Mouse (Mus musculus) c-Kit-positive CD71-positive TER-119-negative erythroid progenitor cells, embryonic 14.5 days (primary cell): ENCODE data around the gene Atm.

ENCODE experiments used
- DNase-seq: peaks from one replicate; pipeline ENCODE4 v3.0.0-alpha.2; 2013; ENCODE audit warnings: low read depth

Gene Atm

DNA sequence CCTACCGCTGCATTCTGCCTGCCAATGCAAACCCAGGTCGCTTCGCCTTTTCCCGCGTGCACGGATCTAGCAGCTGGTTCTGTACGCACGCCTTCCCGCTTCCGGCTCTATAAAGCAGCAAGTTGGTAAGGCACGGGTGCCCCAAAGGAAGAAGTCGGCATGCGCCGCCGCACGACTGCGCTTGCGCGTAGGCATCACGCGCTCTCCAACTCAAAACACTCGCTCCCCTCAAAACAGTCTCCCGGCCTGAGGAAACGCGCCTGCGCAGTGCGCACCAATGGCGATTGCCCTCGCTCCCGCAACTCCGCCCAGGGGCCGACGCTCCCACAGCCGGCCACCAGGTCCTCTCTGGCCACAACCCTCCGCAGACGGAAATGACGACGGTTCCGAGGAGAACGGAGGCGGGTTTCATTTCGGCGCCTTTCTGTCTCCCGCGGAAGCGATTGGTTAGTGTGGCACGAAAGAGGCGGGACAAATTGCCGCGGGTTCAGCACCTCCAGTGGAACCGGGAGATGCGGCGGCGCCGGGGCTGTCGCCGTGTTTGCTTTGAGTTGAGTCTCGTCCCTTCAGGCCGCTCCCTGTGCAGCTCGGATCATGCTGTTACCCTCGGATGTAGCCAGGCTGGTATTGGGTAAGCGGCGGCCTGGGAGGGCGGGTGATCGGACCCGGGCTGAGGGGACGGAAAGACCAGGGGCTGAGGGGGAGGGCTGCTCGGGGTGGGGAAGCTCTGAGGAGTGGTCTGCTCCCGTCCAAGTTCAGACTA, at the start of gene Atm, which contains the start of gene Npat:
TSS of gene Atm (minus strand) at position 183 of the 763 bp plus-strand sequence.
TSS of gene Npat (plus strand) at position 490 of the 763 bp plus-strand sequence.
- peak; percentile 99 for DNase-seq

DNA sequence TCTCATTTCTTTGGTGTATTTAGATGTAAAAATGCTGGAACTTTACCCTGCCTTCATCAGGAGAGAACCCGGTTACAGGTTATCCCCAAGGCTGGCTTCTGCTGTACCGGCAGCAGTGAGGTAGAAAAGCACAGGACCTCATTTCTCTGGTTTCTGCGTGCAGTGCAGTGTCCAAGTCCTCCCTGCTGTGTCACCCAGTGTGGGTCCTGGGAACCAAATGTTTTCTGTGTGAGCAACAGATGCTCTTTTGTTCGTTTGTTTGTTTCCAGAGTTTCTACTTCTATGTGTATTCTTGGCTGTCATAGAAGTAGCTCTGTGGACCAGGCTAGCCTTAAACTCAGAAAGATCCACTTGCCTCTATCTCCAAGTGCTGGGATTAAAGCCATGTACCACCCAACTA, 45.3 kb upstream of the Atm start:
- no peak for DNase-seq

DNA sequence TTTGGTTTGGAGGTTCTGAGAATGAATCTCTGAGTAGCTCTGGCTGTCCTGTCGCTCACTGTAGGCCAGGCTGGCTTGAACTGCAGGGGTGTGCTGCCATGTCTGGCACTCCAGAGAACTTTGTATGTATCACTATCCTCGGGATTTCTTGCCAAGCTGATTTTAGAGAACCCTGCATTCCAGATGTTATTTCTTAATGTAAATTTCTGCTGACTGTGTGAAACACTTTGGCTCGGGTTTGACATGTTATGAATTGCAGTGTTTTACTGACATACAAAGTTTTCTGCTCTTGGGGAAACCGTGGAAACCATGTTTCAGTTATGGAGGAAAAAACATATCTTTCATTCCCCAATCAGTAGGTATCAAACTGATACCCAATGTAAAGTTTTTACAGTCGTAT, 39.2 kb upstream of the Atm start:
- DNase-seq: no peak

DNA sequence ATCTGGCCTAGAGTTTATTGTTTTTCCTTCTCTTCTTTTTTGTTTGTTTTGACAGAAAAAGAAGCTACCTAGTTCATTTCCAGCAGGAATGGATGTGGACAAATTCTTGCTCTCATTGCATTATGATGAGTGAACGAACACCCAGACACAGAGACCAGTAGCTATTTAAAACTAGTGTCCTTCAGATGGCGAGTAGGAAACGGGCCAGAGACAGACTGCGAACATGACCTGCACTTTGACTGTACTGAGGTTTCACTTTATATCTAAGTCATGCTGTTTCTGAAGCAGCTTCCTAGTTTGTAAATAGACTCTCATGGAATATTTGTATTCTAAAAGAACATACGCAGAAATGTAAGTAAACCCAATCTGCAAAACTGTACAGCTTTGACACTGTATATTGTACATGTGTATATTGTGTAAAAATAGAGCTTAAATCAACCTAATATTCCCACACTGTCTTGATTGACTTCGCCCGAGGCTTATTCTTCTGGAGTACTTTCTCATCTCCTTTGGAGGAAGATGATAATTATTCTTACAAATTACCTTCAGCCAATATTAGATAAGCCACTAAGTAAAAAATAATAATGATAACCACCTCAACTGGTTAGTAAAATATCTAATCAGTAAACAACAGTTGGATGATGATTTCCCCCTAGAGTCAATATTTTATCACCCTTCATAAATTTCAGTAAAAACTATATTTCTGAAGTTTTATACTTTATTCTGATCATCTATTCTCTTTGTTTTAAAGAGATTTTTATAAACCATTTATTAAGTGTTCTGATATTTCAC, 36.2 kb upstream of the Atm start:
- DNase-seq: no peak

DNA sequence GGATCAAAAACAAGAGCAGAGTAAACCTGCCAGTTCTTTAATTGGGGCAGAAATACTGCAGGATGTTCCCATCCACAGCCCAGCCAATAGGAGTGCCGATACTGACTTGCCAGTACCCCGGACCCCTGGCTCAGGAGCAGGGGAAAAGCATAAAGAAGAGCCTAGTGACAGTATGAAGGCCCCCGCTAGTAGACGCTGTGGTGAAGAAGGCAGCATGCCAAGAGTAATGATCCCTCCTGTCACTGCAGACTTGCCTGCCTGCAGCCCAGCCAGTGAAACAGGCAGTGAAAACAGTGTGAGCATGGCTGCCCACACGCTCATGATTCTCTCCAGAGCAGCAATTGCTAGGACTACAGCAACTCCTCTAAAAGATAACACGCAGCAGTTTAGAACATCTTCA, 34.1 kb upstream of the Atm start:
- DNase-seq: no peak

DNA sequence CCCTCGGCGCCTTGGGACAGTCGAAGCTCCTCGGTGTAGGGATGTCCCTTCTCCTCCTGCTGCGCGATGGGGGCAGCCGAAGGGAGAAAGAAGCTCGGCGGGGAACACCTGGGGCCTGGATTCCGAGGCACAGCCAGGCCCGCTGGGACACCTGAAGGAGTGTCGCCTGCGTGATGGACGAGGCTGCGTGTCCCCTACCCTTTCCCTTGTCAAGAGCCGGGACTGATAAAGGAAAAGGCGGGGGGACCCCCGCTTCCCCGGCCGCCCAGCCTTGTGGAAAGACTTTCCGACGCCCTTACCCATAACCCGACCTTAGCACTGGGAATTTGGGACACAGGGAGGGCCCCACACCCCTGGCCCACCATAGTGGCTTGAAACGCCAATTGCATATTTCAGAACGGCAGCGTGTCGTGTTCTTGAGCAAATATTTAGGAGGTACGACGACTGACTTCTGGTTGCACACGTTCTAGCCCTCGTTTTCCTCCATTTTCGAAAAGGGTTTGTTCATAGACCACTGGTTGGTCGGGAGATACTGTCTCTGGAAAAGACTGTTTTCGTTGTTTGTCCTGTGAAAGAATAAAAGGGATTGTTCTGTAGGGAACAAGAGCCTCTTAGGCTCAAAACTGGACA, 911 bp upstream of the Atm start:
- peak; percentile 21 for DNase-seq

DNA sequence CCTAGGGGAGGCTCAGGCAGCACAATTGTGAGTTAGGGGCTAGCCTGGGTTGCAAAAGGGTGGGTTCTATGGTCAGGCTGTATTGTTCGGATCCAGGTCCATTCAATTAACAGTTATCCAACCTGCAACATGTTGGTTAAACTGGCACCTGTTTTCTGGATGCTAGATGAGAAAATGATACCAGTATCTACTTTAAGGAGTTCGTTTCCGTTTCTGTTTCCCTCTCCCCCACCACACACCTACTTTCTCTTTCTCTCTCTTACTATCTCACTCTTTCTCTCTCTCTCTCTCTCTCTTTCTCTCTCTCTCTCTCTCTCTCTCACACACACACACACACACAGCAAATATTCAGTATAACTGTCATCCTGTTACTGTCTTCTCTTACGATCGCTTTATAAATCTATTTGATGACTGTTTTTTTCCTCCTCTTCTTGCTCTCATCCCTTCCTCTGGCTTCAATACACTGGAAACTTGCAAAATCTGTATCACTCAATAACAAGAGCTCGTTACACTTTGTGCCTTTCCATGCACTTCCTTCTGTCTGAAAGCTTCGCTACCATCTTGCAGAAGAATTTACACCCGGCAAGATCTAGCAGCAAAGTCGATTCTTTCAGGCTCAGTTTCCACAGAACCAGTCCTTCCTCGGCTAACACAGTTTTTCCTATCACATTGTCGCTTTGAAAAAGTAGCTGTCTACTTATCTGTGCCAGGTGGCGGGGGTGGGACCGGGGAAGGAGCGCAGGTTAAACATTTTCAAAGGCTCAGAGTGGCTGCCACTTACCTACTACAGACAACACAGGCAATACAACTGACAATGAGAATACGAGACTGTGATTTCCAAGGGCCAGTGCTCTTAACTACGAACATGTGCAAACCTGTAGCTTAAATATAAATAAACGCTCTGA, 872 bp downstream of the Atm start:
- DNase-seq: peak; percentile 38

DNA sequence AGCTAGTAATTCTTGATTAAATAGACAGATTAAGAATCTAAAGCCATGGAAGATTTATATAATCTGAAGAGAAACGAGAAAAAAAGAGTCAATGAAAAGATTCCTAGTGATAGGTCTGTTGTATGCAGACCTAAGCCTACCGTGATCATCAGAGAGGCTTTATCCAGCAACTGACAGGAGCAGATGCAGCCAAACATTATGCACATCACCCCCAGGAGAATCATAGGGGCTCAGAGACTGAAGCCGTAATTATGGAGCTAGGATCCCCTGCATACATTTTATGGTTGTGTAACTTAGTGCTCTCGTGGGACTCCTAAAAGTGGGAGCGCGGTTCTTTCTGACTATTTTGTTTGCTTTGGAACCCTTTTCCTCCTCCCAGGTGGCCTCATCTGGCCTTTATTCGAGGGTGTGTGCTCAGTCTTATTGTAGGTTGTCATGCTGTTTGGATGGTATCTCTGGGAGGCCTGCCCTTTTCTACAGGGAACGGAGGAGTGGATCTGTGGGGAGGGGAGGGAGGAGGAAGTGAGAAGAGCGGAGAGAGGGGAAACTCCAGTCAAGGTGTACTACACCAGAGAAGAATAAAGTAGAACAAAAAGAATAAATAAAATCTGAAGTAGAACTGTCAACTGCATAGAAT, 19.0 kb downstream of the Atm start:
- no peak for DNase-seq

DNA sequence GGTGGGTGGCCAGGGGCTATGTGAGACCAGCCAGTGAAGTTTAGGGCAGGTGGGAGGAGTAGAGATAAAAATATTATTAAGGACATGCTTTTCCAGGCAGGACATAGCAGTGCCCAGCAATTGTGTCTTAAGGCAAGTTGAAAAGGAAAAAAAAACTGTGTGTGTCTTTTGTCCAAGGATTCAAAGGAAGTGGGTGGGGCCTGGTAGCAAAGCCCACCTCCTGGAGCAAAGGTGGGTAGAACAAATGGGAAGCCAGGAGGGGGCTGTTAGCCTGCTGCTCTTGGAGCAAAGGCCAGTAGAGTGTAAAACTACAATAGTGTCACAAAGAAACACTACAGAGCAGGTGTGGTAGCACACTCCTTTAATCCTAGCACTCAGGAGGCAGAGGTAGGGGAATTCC, 22.4 kb downstream of the Atm start:
- DNase-seq: no peak

DNA sequence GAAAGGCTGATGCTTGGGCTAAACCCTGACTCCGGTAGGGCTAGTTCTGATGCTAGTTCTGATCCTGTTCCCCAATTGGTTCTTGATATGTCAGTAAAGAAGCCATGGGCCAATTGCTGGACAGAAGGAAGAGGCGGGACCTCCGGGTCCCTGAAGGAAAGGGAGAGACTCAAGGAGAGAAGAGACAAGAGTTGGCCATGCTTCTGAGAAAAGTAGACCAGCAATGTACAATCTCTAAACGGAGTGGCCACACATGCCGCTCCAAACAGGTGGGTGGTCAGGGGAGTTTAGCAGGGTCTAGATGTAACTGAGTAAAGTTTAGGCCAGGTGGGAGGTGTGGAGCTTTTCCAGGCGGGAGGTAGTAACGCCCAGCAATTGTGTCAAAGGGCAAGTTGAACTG, 28.5 kb downstream of the Atm start:
- no peak for DNase-seq

DNA sequence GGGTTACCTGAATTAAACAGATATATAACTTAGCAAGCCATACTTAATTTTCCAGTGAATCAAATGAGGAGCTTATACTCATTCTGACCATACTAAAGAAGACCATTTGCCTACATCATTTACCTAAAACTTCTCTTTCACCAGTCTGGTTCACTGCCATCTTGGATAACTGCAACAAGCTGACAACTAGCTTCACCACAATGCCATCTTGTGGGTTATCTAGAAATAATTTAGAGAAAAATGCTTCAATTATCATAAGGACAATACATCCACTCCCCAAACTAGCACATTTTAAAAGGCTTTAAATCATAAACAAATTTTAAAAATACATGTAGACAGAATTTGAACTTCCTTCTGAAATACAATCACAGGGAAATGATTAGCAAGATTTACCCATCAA, 50.7 kb downstream of the Atm start:
- no peak for DNase-seq

DNA sequence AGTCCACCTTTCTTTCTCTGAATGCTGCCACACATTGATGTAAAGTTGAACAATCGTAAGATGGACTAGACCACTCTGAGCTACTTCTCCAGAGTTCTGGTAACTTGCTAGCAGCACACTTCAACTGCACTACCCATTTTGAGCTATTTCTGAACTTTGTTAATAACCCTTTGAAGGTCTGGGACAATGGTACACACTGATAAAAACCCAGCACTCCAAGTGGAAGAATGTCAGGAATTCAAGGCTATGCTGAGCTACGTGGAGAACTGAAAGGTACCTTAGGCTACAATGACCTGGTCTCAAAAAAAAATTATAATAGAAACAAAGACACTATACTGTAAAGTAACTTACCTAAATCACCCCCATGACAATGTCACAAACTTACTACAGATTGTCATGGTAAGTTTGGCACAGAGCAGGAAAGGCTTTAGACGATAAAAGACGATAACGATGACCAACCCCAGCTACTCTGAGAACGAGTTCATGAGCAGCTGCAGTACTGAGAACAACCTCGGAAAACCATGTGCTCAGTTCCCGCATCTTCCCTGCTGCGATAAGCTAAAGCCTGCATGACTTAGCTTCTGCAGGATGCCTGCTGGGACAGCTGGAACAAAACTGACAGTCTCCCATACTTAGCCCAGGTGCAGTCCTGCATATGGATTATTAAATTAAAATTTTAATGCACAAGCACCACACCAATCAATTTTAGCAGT, 63.6 kb downstream of the Atm start:
- no peak for DNase-seq

DNA sequence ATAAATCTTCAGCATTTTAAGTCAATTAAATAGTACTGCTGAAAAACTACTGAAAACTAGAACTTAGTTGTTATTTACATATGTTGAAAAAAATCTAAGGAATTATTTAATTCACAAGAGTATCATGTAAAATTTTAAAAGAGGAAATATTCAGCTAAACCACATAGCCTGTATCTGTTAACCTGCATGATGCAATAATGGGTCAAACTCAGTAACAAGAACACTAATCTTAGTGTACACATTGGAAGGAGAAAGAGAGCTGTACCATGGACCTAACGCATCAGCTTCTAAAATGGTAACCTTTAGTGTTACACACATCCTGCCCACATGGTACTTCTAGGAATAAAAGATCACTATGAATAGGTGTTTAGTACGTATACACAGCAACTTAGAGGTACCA, 84.5 kb downstream of the Atm start:
- no peak for DNase-seq

DNA sequence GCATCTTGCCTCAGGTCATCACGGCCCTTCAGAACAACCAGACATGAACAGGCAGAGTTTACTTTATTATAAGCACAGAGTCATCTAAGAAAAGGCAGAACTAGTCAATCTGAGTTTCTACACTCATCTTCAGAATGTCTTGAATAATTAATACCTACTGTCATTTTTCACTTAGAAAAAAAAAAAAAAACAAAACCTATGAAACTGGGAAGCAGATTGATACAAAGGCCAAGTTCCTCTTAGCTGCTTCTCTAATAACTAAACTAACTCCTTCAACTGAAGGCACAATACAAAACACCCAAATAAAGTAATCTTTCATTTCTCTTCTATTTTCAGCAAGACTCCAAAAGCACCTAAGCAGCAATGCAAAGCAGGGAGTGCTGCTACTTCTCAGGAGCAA, 85.9 kb downstream of the Atm start:
- no peak for DNase-seq

DNA sequence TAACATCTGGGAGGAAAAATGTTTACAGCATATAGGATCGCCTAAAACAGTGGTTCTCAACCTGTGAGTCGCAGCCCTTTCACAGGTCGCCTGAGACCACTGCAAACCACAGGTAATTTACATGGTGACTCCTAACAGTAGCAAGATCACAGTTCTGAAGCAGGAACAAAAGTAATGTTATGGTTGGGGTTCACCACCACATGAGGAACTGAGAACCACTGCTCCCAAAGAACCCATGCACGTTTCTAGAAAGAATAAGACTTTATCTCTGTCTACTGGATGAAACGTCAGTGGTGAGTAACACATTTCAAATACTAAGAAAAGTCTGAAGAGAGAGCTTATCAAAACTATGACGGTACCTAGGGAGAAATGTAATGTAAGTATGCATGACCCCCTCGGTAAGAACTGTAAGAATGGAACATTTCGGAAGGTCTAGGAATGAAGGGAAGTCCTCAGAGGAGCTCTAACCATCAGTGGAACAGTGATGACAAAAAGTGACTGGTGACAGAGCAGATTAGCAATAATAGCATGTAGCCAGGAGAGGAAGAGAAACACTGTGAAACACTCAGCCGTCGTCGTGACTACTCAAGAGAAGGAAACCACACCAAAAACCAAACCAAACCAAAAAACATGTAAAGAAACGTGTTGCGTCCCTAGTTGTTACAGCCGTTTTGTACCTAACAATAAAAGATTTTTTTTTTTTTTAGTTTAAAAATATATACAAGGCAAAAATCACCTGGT, 100.5 kb downstream of the Atm start:
- DNase-seq: no peak

DNA sequence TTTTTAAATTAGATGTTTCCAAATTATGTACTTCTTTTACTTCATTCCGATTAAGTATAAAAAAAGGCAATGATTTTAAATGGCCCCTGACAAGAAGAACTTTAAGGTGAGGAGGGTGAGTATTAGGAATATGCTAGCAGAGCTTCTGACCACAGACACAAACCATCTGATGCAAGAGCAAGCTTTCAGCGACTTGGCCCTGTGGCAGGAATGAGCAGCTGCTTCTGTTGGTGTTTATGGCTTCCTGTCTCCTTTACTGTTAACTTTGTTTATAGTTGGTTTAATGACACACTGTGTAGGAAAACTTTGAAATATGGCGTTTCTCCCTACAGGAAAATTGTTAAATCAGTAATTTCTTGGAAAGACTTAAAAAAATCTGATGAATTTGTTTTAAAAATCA, 108.9 kb downstream of the Atm start:
- no peak for DNase-seq

DNA sequence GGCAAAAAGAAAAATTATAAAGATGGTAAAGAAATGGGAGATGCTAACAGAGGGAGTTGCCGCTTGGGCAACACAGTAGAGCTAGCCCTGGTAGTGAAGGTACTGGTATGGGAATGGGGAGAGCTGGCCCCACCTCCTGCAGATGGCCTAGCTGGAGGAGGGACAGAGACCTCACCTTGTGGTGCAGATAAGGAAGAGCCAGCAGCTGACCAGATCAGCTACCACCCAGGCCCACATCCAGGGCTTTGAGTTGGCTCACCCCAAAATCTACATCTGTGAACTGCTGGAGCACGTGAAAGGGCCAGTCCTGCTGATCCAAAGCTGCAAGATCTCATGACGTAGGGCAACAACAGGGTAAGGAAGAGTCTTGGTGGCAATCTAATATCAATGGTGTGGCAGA, 109.8 kb downstream of the Atm start:
- no peak for DNase-seq

DNA sequence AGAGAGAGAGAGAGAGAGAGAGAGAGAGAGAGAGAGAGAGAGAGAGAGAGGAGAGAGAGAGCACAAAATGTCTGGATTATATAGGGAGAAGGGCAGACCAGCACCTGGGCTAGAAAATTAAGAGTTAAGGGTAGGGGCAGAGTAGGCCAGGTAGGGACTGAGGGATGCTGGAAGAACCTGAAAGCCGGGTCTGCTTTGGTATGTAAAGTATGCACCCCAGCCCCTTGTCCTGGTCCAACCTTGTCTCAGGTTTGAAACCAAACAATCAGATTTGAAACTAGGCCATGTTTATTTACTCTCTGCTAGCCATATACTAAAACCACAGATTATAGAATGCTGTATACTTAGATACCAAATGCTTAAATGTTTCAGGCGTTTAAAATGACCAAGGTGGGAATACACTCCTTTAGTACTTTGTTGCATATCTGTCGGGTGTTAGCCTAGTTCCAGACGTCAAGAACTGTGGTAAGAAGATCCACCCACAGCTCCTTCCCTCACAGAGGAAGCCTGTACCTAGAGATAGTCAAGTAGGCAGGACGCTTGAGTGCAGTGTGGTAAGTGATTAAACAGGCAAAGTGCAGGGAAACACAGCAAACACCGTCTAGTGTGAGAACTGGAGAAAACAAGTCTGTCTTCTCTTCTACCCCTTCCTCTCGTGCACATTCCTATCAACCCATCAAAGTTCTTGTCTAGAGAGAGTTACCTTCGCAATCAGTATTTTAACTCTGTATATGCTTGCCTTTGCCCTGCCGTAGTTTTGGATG, 114.2 kb downstream of the Atm start:
- peak; percentile 61 for DNase-seq

DNA sequence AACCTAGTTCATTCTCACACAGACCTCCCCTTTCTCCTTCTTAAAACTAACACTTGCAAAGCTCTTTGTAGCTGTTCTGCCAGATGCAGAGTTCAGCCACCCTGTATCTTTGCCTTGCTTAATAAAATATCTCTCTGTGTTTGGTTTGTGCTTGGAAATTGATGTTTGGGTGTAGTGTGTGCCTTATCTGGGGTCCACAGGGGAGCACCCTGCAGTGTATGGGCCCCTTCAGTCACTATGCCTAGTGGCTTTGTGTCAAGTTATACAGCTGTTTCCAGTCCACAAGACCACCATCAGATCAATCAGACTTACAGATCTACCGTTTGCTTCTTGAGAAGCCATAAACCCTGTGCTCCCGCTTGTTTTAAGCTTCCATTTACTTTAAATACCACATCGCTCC, 127.1 kb downstream of the Atm start:
- no peak for DNase-seq
